ENCODE assay signal across 7 mouse cellular contexts in the genomic region with DNA sequence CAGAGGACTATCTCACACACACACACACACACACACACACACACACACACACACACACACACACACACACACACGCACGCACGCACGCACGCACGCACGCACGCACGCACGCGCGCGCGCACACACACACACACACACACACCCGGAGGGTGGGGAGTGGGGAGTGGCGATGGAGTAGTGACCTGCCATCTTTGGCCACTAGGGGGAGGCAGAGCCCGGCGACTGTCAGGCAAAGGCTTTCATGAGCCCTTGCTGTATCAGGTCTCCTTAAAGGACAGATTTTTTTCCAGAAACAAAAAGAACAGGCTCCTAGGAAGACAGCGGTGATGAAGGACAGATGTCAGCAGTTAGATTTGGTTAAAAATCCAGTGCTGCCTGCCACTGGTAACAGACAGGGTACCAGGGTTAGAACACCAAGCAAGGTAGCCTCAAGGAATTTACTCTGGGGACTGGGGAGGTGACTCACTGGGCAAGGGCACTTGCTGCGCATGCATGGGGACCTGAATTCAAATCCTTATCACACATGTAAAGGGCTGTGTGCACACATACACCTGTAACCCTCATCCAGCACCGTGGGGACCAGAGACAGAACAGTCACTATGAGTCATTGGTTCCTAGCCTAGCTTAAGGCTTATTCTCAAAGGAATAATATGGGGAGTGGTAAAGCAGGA. TPM values are rescaled to one million over a fixed set of nuclear protein-coding genes. Genes with fewer than 3 reads are reported as not detected.
DNase-seq lines count a peak whose midpoint lies in the region; ATAC-seq and TF ChIP-seq lines count a peak whose summit lies in the region.

No protein-coding gene starts in this region.

- no peaks in the 10 kb centered on the region for H3K36me3 ChIP-seq in kidney, embryonic 14.5 days (ENCODE audit: control insufficient read depth, insufficient read depth, low read length)
- H3K36me3 ChIP-seq in limb, embryonic 14.5 days (ENCODE audit: control insufficient read depth, insufficient read depth, low read length), result no peaks in the 10 kb centered on the region
- no peaks in the 10 kb centered on the region for H3K36me3 ChIP-seq in midbrain, postnatal 0 days (ENCODE audit: insufficient read depth, low read length)

- no peaks in the 10 kb centered on the region for H3K4me1 ChIP-seq in kidney, embryonic 14.5 days (ENCODE audit: control insufficient read depth, insufficient read depth, low read length)
- no peaks in the 10 kb centered on the region for H3K4me1 ChIP-seq in limb, embryonic 14.5 days (ENCODE audit: control insufficient read depth, insufficient read depth, low read length)
- H3K4me1 ChIP-seq in midbrain, postnatal 0 days (ENCODE audit: insufficient read depth, low read length), result no peaks in the 10 kb centered on the region

- no peak for TF ChIP-seq POLR2A in limb, embryonic 14.5 days (IDR thresholded peaks at IDR 0.05; ENCODE audit: borderline replicate concordance, extremely low read depth, insufficient read depth, insufficient read length)

- H3K9ac ChIP-seq in kidney, embryonic 14.5 days (ENCODE audit: low read depth, low read length), result no peak overlapping the region
- no peak overlapping the region for H3K9ac ChIP-seq in limb, embryonic 14.5 days (ENCODE audit: low read depth, low read length, severe bottlenecking)
- no peak overlapping the region for H3K9ac ChIP-seq in midbrain, postnatal 0 days (replicated peaks; ENCODE audit: low read length, poor library complexity, severe bottlenecking)

- no peak overlapping the region for H3K4me2 ChIP-seq in kidney, embryonic 14.5 days (replicated peaks; ENCODE audit: low read depth, low read length)
- no peak overlapping the region for H3K4me2 ChIP-seq in limb, embryonic 14.5 days (replicated peaks; ENCODE audit: low read depth, low read length, severe bottlenecking)
- H3K4me2 ChIP-seq in midbrain, postnatal 0 days (ENCODE audit: low read depth, low read length, poor library complexity, severe bottlenecking), result no peak overlapping the region

- intact Hi-C loops in gastrocnemius, postnatal 36 days (cut with DNase I), result loop anchor here (5.0 kb wide), 2 partner anchors 65 to 160 kb away; no protein-coding TSS in a partner anchor

- H3K9me3 ChIP-seq in kidney, embryonic 14.5 days (ENCODE audit: control insufficient read depth, low read length), result no peaks in the 10 kb centered on the region
- no peaks in the 10 kb centered on the region for H3K9me3 ChIP-seq in limb, embryonic 14.5 days (ENCODE audit: control insufficient read depth, low read length)
- no peaks in the 10 kb centered on the region for H3K9me3 ChIP-seq in midbrain, postnatal 0 days (ENCODE audit: low read length)

- peak; percentile 94 for TF ChIP-seq CTCF in midbrain, postnatal 0 days (IDR thresholded peaks at IDR 0.05)

- H3K4me3 ChIP-seq in kidney, embryonic 14.5 days (ENCODE audit: low read length), result no peak overlapping the region
- H3K4me3 ChIP-seq in limb, embryonic 14.5 days (replicated peaks; ENCODE audit: low read length), result no peak overlapping the region
- H3K4me3 ChIP-seq in midbrain, postnatal 0 days (ENCODE audit: low read depth, low read length), result no peak overlapping the region

- no peak overlapping the region for H3K27ac ChIP-seq in kidney, embryonic 14.5 days (ENCODE audit: low read depth, low read length)
- no peak overlapping the region for H3K27ac ChIP-seq in limb, embryonic 14.5 days (replicated peaks; ENCODE audit: low read depth, low read length)
- peak overlapping the region; percentile 4; the same call in 1 of the 2 replicates for H3K27ac ChIP-seq in midbrain, postnatal 0 days (ENCODE audit: low read depth, low read length)

- peak; percentile 92 for DNase-seq in adrenal gland, postnatal 14 days
- peak; percentile 77 for DNase-seq in embryo, embryonic 11 days
- peak; percentile 66 to 70 for DNase-seq in gastrocnemius, postnatal 36 days
- peak; percentile 66 for DNase-seq in limb, embryonic 14.5 days (ENCODE audit: low spot score)
- peak; percentile 92 for DNase-seq in midbrain, postnatal 0 days (ENCODE audit: low spot score)
- DNase-seq in spleen, postnatal 4 days (ENCODE audit: low spot score in 2 of 2), result peak; percentile 63 to 87

- no peaks in the 10 kb centered on the region for H3K27me3 ChIP-seq in kidney, embryonic 14.5 days (ENCODE audit: control insufficient read depth, insufficient read depth, low read length)
- no peaks in the 10 kb centered on the region for H3K27me3 ChIP-seq in limb, embryonic 14.5 days (ENCODE audit: control insufficient read depth, insufficient read depth, low read length)
- no peaks in the 10 kb centered on the region for H3K27me3 ChIP-seq in midbrain, postnatal 0 days (ENCODE audit: insufficient read depth, low read length)

- WGBS in kidney, embryonic 14.5 days, result 29% methylated on average over 13 of the region's 21 CpGs
- WGBS in limb, embryonic 14.5 days, result 34% methylated on average over 12 of the region's 21 CpGs
- WGBS in midbrain, postnatal 0 days, result 27% methylated on average over 10 of the region's 21 CpGs

- ATAC-seq in kidney, embryonic 14.5 days (ENCODE audit: low FRiP score, low TSS enrichment), result peak; percentile 78; the same call in 1 of the 2 replicates
- ATAC-seq in limb, embryonic 14.5 days (ENCODE audit: low FRiP score, low read depth), result peak; percentile 83; the same call in 1 of the 2 replicates
- ATAC-seq in midbrain, postnatal 0 days (ENCODE audit: low FRiP score), result peak; percentile 76

RNA-seq across cellular contexts. Expression of gene Radil, which starts 6.6 kb away (rescaled TPM):
- total RNA-seq in adrenal gland, postnatal 14 days (2021), result 8.1 and 8.7 TPM in 2 replicates
- 1 to 10 TPM; 1.3 to 2.8 TPM for total RNA-seq in gastrocnemius, postnatal 36 days (2021)
- 0.90 and 1.7 TPM in 2 replicates for polyA plus RNA-seq in kidney, embryonic 14.5 days (2014; fragmentation: Nextera tagmentation; extraction: Ambion mirVana)
- 7.4 and 9.9 TPM in 2 replicates for polyA plus RNA-seq in limb, embryonic 14.5 days (2012; rRNA removed)
- polyA plus RNA-seq in limb, embryonic 14.5 days (2014; fragmentation: Nextera tagmentation; extraction: Ambion mirVana), result 4.4 and 5.7 TPM in 2 replicates
- total RNA-seq in midbrain, postnatal 0 days (2014; rRNA removed), result 17.0 and 20.4 TPM in 2 replicates
- polyA plus RNA-seq in midbrain, postnatal 0 days (2015; fragmentation: Nextera tagmentation; extraction: Ambion mirVana), result 15.4 and 17.2 TPM in 2 replicates

RNA-seq across cellular contexts. Expression of gene Papolb, which starts 27.7 kb away (rescaled TPM):
- 0.19 and 0.33 TPM in 2 replicates for total RNA-seq in adrenal gland, postnatal 14 days (2021)
- under 1 TPM in 1 of 2 experiments, not detected in 1; 0.10 TPM for total RNA-seq in gastrocnemius, postnatal 36 days (2021)
- 0.20 TPM in 1 of 2 replicates, not detected in the other for polyA plus RNA-seq in kidney, embryonic 14.5 days (2014; fragmentation: Nextera tagmentation; extraction: Ambion mirVana)
- polyA plus RNA-seq in limb, embryonic 14.5 days (2012; rRNA removed), result 0.18 and 0.29 TPM in 2 replicates
- 0.18 TPM in 2 replicates for polyA plus RNA-seq in limb, embryonic 14.5 days (2014; fragmentation: Nextera tagmentation; extraction: Ambion mirVana)
- 0.66 and 0.85 TPM in 2 replicates for total RNA-seq in midbrain, postnatal 0 days (2014; rRNA removed)
- polyA plus RNA-seq in midbrain, postnatal 0 days (2015; fragmentation: Nextera tagmentation; extraction: Ambion mirVana), result 0.09 and 0.14 TPM in 2 replicates

RNA-seq across cellular contexts. Expression of gene Mmd2, which starts 51.1 kb away (rescaled TPM):
- total RNA-seq in adrenal gland, postnatal 14 days (2021), result 39.2 and 59.5 TPM in 2 replicates
- not detected for total RNA-seq in gastrocnemius, postnatal 36 days (2021)
- 0.14 TPM in 1 of 2 replicates, not detected in the other for polyA plus RNA-seq in kidney, embryonic 14.5 days (2014; fragmentation: Nextera tagmentation; extraction: Ambion mirVana)
- 1.1 and 1.2 TPM in 2 replicates for polyA plus RNA-seq in limb, embryonic 14.5 days (2012; rRNA removed)
- 1.5 and 2.0 TPM in 2 replicates for polyA plus RNA-seq in limb, embryonic 14.5 days (2014; fragmentation: Nextera tagmentation; extraction: Ambion mirVana)
- 114 and 153 TPM in 2 replicates for total RNA-seq in midbrain, postnatal 0 days (2014; rRNA removed)
- polyA plus RNA-seq in midbrain, postnatal 0 days (2015; fragmentation: Nextera tagmentation; extraction: Ambion mirVana), result 120 and 137 TPM in 2 replicates

Comparison
In these comparisons a context has a peak if more than half of its experiments do, and no peak if none do; other contexts are left out.
1. RNA of gene Mmd2, which starts 51.1 kb away (total RNA-seq): 114 to 153 TPM in midbrain, postnatal 0 days and 39.2 to 59.5 TPM in adrenal gland, postnatal 14 days; not detected in gastrocnemius, postnatal 36 days; every median in the first group is over 10 times any median in the second.
2. Peak in every context shown above with its lines, with median percentiles within 50 percentile points of each other: DNase-seq and ATAC-seq.